Mouse (Mus musculus) intestine, postnatal 0 days (tissue): ENCODE measurements at regions not wholly inside any gene's neighbourhood (a gene's known extent, or its start where the extent isn't known, plus 50 kb on each side); places are given as distances from the start of the nearest gene placed in this dataset.

Experiments
- ATAC-seq: fragments of 200-750 bp; cut with Nextera tagmentation; 2 replicates; pipeline ENCODE4 v1.8.0; 2017; ENCODE audit warnings: mild to moderate bottlenecking, moderate TSS enrichment, moderate library complexity
- H3K27ac ChIP-seq: fragments of 300-500 bp; sonication (generic); 2 replicates; pipeline ENCODE4 v1.5.1; 2014; ENCODE audit warnings: mild to moderate bottlenecking, low read depth, low read length, moderate library complexity
- H3K27me3 ChIP-seq: fragments of 300-500 bp; sonication (generic); replicated peaks from 2 replicates; pipeline ENCODE4 v1.6.1; 2014; ENCODE audit warnings: low read length, mixed read lengths; ENCODE audit not compliant: control insufficient read depth, insufficient read depth
- H3K36me3 ChIP-seq: fragments of 300-500 bp; sonication (generic); 2 replicates; pipeline ENCODE4 v1.6.1; 2014; ENCODE audit warnings: mild to moderate bottlenecking, moderate library complexity; ENCODE audit not compliant: control insufficient read depth, insufficient read depth
- H3K4me1 ChIP-seq: fragments of 300-500 bp; sonication (generic); replicated peaks from 2 replicates; pipeline ENCODE4 v1.6.1; 2014; ENCODE audit warnings: antibody characterized with exemption, low read length, mixed read lengths; ENCODE audit not compliant: control insufficient read depth, insufficient read depth
- H3K4me2 ChIP-seq: fragments of 300-500 bp; sonication (generic); replicated peaks from 2 replicates; pipeline ENCODE4 v1.6.1; 2014; ENCODE audit warnings: low read depth, mild to moderate bottlenecking, moderate library complexity
- H3K4me3 ChIP-seq: fragments of 300-500 bp; sonication (generic); 2 replicates; pipeline ENCODE4 v1.5.1; 2014; ENCODE audit warnings: low read depth, low read length
- H3K9ac ChIP-seq: fragments of 300-500 bp; sonication (generic); 2 replicates; pipeline ENCODE4 v1.6.1; 2014; ENCODE audit warnings: mild to moderate bottlenecking, low read depth, low read length
- H3K9me3 ChIP-seq: fragments of 300-500 bp; sonication (generic); 2 replicates; pipeline ENCODE4 v1.6.1; 2016; ENCODE audit warnings: mixed run types; ENCODE audit not compliant: control insufficient read depth
- CTCF ChIP-seq: sonication (generic); IDR thresholded peaks from 2 replicates; pipeline ENCODE4 v1.5.1; 2016; ENCODE audit warnings: low read depth, mild to moderate bottlenecking, control low read depth, antibody characterized with exemption, moderate library complexity
- WGBS: fragments of 180-500 bp; shearing (Covaris S2); extraction: QIAGEN DNeasy Blood & Tissue Kit; methylation state at CpG from one replicate; pipeline ENCODE4 v1.1.7; 2014; 5-methylcytosine and 5-hydroxymethylcytosine counted together

- H3K4me1 ChIP-seq: no peaks in the 10 kb centered on the region
- no peaks in the 10 kb centered on the region for H3K36me3 ChIP-seq
- H3K4me2 ChIP-seq: no peak overlapping the region
- no peaks in the 10 kb centered on the region for H3K9me3 ChIP-seq
- no peak overlapping the region for H3K4me3 ChIP-seq
- no peak for TF ChIP-seq CTCF
- H3K27me3 ChIP-seq: 0 out of 2 replicates have a peak, but pooled peaks cover 9% of the 10 kb centered on the region
- H3K9ac ChIP-seq: no peak overlapping the region
- ATAC-seq: no peak
- 86% methylated on average over 3 of the region's 3 CpGs for WGBS
- no peak overlapping the region for H3K27ac ChIP-seq
Measured at GRCm38 (mm10) chr5:102306718-102307117, 174.5 kb upstream of the Arhgap24 start.

- H3K4me1 ChIP-seq: no peaks in the 10 kb centered on the region
- no peak overlapping the region for H3K4me2 ChIP-seq
- H3K9ac ChIP-seq: no peak overlapping the region
- H3K27me3 ChIP-seq: peaks cover 16% of the 10 kb centered on the region; the same call in 1 of the 2 replicates
- H3K9me3 ChIP-seq: no peaks in the 10 kb centered on the region
- H3K4me3 ChIP-seq: no peak overlapping the region
- ATAC-seq: no peak
- no peak for TF ChIP-seq CTCF
- H3K27ac ChIP-seq: no peak overlapping the region
- no peaks in the 10 kb centered on the region for H3K36me3 ChIP-seq
Measured at GRCm38 (mm10) chr5:102311570-102311969, 169.6 kb upstream of the Arhgap24 start.

GRCm38 (mm10) chr5:102328197-102328784, 152.9 kb upstream of the Arhgap24 start:
- no peak overlapping the region for H3K4me3 ChIP-seq
- no peaks in the 10 kb centered on the region for H3K4me1 ChIP-seq
- WGBS: 60% methylated on average over 2 of the region's 2 CpGs
- no peaks in the 10 kb centered on the region for H3K27me3 ChIP-seq
- no peaks in the 10 kb centered on the region for H3K9me3 ChIP-seq
- H3K9ac ChIP-seq: no peak overlapping the region
- no peak overlapping the region for H3K27ac ChIP-seq
- no peaks in the 10 kb centered on the region for H3K36me3 ChIP-seq
- H3K4me2 ChIP-seq: no peak overlapping the region
- no peak for TF ChIP-seq CTCF
- no peak for ATAC-seq

- no peak overlapping the region for H3K4me2 ChIP-seq
- no peaks in the 10 kb centered on the region for H3K36me3 ChIP-seq
- TF ChIP-seq CTCF: no peak
- no peak overlapping the region for H3K4me3 ChIP-seq
- WGBS: 78% methylated on average over 5 of the region's 5 CpGs
- no peak overlapping the region for H3K9ac ChIP-seq
- H3K27ac ChIP-seq: no peak overlapping the region
- no peaks in the 10 kb centered on the region for H3K9me3 ChIP-seq
- no peaks in the 10 kb centered on the region for H3K27me3 ChIP-seq
- ATAC-seq: no peak
- no peaks in the 10 kb centered on the region for H3K4me1 ChIP-seq
Measured at GRCm38 (mm10) chr5:102333894-102334293, 147.3 kb upstream of the Arhgap24 start.

GRCm38 (mm10) chr5:102334442-102335197, 146.6 kb upstream of the Arhgap24 start:
- ATAC-seq: no peak
- WGBS: 74% methylated on average over 13 of the region's 13 CpGs

GRCm38 (mm10) chr5:102366481-102366880, 114.7 kb upstream of the Arhgap24 start:
- 69% methylated on average over 3 of the region's 3 CpGs for WGBS
- Histone ChIP-seq H3K9ac (no peak overlapping the region), H3K4me1 (no peaks in the 10 kb centered on the region), H3K4me2 (no peak overlapping the region), H3K9me3 (no peaks in the 10 kb centered on the region), H3K4me3 (no peak overlapping the region), H3K36me3 (no peaks in the 10 kb centered on the region), H3K27me3 (no peaks in the 10 kb centered on the region), H3K27ac (no peak overlapping the region)
- no peak for TF ChIP-seq CTCF
- no peak for ATAC-seq

More at GRCm38 (mm10) chr5:102334442-102335197, 146.6 kb upstream of the Arhgap24 start:
- Histone ChIP-seq H3K27ac (no peak overlapping the region), H3K9me3 (no peaks in the 10 kb centered on the region), H3K9ac (no peak overlapping the region), H3K4me3 (no peak overlapping the region), H3K27me3 (no peaks in the 10 kb centered on the region), H3K36me3 (no peaks in the 10 kb centered on the region), H3K4me1 (no peaks in the 10 kb centered on the region), H3K4me2 (no peak overlapping the region)
- TF ChIP-seq CTCF: no peak
